Mouse (Mus musculus): Measurements from ENCODE around the gene Camsap2. TPM values are rescaled to one million over a fixed set of nuclear protein-coding genes. Genes with fewer than 3 reads are reported as not detected.

The Camsap2 gene
- polyA plus RNA-seq, 1 experiment from 2014 or later, result 8.9 TPM

GRCm38 (mm10) chr1:136232986-136233790 is 112.7 kb downstream of the Camsap2 start:
- peak overlapping the region; percentile 64 for H3K9ac ChIP-seq (ENCODE audit: low read length)
- H3K4me3 ChIP-seq (ENCODE audit: low read depth, low read length), result peak overlapping the region; percentile 55
- peak overlapping the region; percentile 93 for H3K4me2 ChIP-seq (replicated peaks; ENCODE audit: low read depth)
- H3K9me3 ChIP-seq (ENCODE audit: control insufficient read depth, low read length), result no peaks in the 10 kb centered on the region
- peak overlapping the region; percentile 81 for H3K27ac ChIP-seq (replicated peaks)
- TF ChIP-seq EP300 (optimal IDR thresholded peaks at IDR 0.05), result no peak
- no peak for TF ChIP-seq CTCF (IDR thresholded peaks at IDR 0.05; ENCODE audit: low read depth)
- H3K4me1 ChIP-seq (replicated peaks; ENCODE audit: control insufficient read depth, insufficient read depth), result no peaks in the 10 kb centered on the region; the same call in 1 of the 2 replicates
- no peaks in the 10 kb centered on the region for H3K36me3 ChIP-seq (ENCODE audit: control insufficient read depth, insufficient read depth, low read length)
- 7% methylated on average over 23 of the region's 23 CpGs for WGBS
- ATAC-seq (ENCODE audit: low FRiP score, low TSS enrichment) (no peak), DNase-seq (ENCODE audit: low spot score) (peak; percentile 63)
- no peaks in the 10 kb centered on the region for H3K27me3 ChIP-seq (ENCODE audit: control insufficient read depth, insufficient read depth, low read length)

GRCm38 (mm10) chr1:136232285-136232926 is 113.5 kb downstream of the Camsap2 start:
- Histone ChIP-seq H3K4me2 (replicated peaks; ENCODE audit: low read depth) (peak overlapping the region; percentile 93), H3K9ac (ENCODE audit: low read length) (0 out of 2 replicates have a peak overlapping the region, but pooled peaks have one; percentile 64)

GRCm38 (mm10) chr1:136231596-136231995 is 114.3 kb downstream of the Camsap2 start:
- DNase-seq (ENCODE audit: low spot score) (peak; percentile 89), ATAC-seq (ENCODE audit: low FRiP score, low TSS enrichment) (peak; percentile 86)
- no peaks in the 10 kb centered on the region for H3K9me3 ChIP-seq (ENCODE audit: control insufficient read depth, low read length)
- no peak for TF ChIP-seq CTCF (IDR thresholded peaks at IDR 0.05; ENCODE audit: low read depth)
- peak overlapping the region; percentile 93 for H3K4me2 ChIP-seq (replicated peaks; ENCODE audit: low read depth)
- peak overlapping the region; percentile 55 for H3K4me3 ChIP-seq (ENCODE audit: low read depth, low read length)
- no peaks in the 10 kb centered on the region; the same call in 1 of the 2 replicates for H3K36me3 ChIP-seq (ENCODE audit: control insufficient read depth, insufficient read depth, low read length)
- H3K9ac ChIP-seq (ENCODE audit: low read length), result peak overlapping the region; percentile 27
- H3K4me1 ChIP-seq (replicated peaks; ENCODE audit: control insufficient read depth, insufficient read depth), result peaks cover 5% of the 10 kb centered on the region
- H3K27me3 ChIP-seq (ENCODE audit: control insufficient read depth, insufficient read depth, low read length), result no peaks in the 10 kb centered on the region
- WGBS, result 12% methylated on average over 6 of the region's 6 CpGs
- peak overlapping the region; percentile 94 for H3K27ac ChIP-seq (replicated peaks)

More at GRCm38 (mm10) chr1:136232285-136232926, 113.5 kb downstream of the Camsap2 start:
- Histone ChIP-seq H3K4me1 (replicated peaks; ENCODE audit: control insufficient read depth, insufficient read depth) (peaks cover 3% of the 10 kb centered on the region), H3K27me3 (ENCODE audit: control insufficient read depth, insufficient read depth, low read length) (no peaks in the 10 kb centered on the region), H3K4me3 (ENCODE audit: low read depth, low read length) (peak overlapping the region; percentile 55; the same call in 1 of the 2 replicates), H3K9me3 (ENCODE audit: control insufficient read depth, low read length) (no peaks in the 10 kb centered on the region), H3K36me3 (ENCODE audit: control insufficient read depth, insufficient read depth, low read length) (no peaks in the 10 kb centered on the region), H3K27ac (replicated peaks) (peak overlapping the region; percentile 81)
- DNase-seq (ENCODE audit: low spot score) (peak; percentile 50), ATAC-seq (ENCODE audit: low FRiP score, low TSS enrichment) (no peak)
- 16% methylated on average over 9 of the region's 9 CpGs for whole genome bisulfite sequencing
- TF ChIP-seq EP300 (optimal IDR thresholded peaks at IDR 0.05) (no peak), CTCF (IDR thresholded peaks at IDR 0.05; ENCODE audit: low read depth) (no peak)

GRCm38 (mm10) chr1:136230201-136230600 is 115.7 kb downstream of the Camsap2 start:
- 54% methylated on average over 11 of the region's 11 CpGs for WGBS
- ATAC-seq (ENCODE audit: low FRiP score, low TSS enrichment), result peak; percentile 73
- TF ChIP-seq CTCF (IDR thresholded peaks at IDR 0.05; ENCODE audit: low read depth) (no peak), EP300 (optimal IDR thresholded peaks at IDR 0.05) (no peak)
- H3K27ac ChIP-seq (replicated peaks), result peak overlapping the region; percentile 94
- H3K4me2 ChIP-seq (replicated peaks; ENCODE audit: low read depth), result peak overlapping the region; percentile 93
- no peaks in the 10 kb centered on the region for H3K9me3 ChIP-seq (ENCODE audit: control insufficient read depth, low read length)
- no peaks in the 10 kb centered on the region; the same call in 1 of the 2 replicates for H3K36me3 ChIP-seq (ENCODE audit: control insufficient read depth, insufficient read depth, low read length)
- peak overlapping the region; percentile 40 for H3K4me3 ChIP-seq (ENCODE audit: low read depth, low read length)
- no peaks in the 10 kb centered on the region for H3K27me3 ChIP-seq (ENCODE audit: control insufficient read depth, insufficient read depth, low read length)
- H3K4me1 ChIP-seq (replicated peaks; ENCODE audit: control insufficient read depth, insufficient read depth), result peaks cover 5% of the 10 kb centered on the region
- DNase-seq (ENCODE audit: low spot score), result peak; percentile 92
- H3K9ac ChIP-seq (ENCODE audit: low read length), result peak overlapping the region; percentile 55

- no peaks in the 10 kb centered on the region for H3K27me3 ChIP-seq (ENCODE audit: control insufficient read depth, insufficient read depth, low read length)
- peak overlapping the region; percentile 94 for H3K27ac ChIP-seq (replicated peaks)
- H3K4me3 ChIP-seq (ENCODE audit: low read depth, low read length), result peak overlapping the region; percentile 40
- no peaks in the 10 kb centered on the region for H3K9me3 ChIP-seq (ENCODE audit: control insufficient read depth, low read length)
- TF ChIP-seq CTCF (IDR thresholded peaks at IDR 0.05; ENCODE audit: low read depth), result no peak
- no peak for TF ChIP-seq EP300 (optimal IDR thresholded peaks at IDR 0.05)
- H3K4me2 ChIP-seq (replicated peaks; ENCODE audit: low read depth), result peak overlapping the region; percentile 93
- ATAC-seq (ENCODE audit: low FRiP score, low TSS enrichment) (peak; percentile 6), DNase-seq (ENCODE audit: low spot score) (peak; percentile 79)
- 29% methylated on average over 6 of the region's 6 CpGs for WGBS
- H3K9ac ChIP-seq (ENCODE audit: low read length), result peak overlapping the region; percentile 55
- peaks cover 5% of the 10 kb centered on the region for H3K4me1 ChIP-seq (replicated peaks; ENCODE audit: control insufficient read depth, insufficient read depth)
- H3K36me3 ChIP-seq (ENCODE audit: control insufficient read depth, insufficient read depth, low read length), result no peaks in the 10 kb centered on the region; the same call in 1 of the 2 replicates
These were observed 116.9 kb downstream of the Camsap2 start for GRCm38 (mm10) chr1:136229040-136229373.
